Mouse (Mus musculus): ENCODE measurements around the gene Cox4i2. TPM values are rescaled to one million over a fixed set of nuclear protein-coding genes. Genes with fewer than 3 reads are reported as not detected.

Cox4i2 gene
- polyA plus RNA-seq, 1 experiment: not detected

GRCm38 (mm10) chr2:152811336-152812165 lies 57.6 kb downstream of the Cox4i2 start:
- H3K4me1 ChIP-seq (ENCODE audit: control insufficient read depth, insufficient read depth, low read length): peaks cover 14% of the 10 kb centered on the region
- TF ChIP-seq POLR2A (IDR thresholded peaks at IDR 0.05; ENCODE audit: insufficient read depth, low read depth, low read length): no peak
- TF ChIP-seq CTCF (IDR thresholded peaks at IDR 0.05; ENCODE audit: insufficient read depth, low read depth, low read length): no peak
- H3K27ac ChIP-seq (ENCODE audit: insufficient read depth, low read depth, low read length): no peak overlapping the region
- H3K4me3 ChIP-seq (ENCODE audit: insufficient read depth, low read depth, low read length): no peak overlapping the region
- WGBS: 54% methylated on average over 3 of the region's 3 CpGs

- WGBS: 89% methylated on average over 1 of the region's 1 CpGs
Measured at GRCm38 (mm10) chr2:152813232-152813631, 59.3 kb downstream of the Cox4i2 start.

GRCm38 (mm10) chr2:152814213-152814874 lies 60.4 kb downstream of the Cox4i2 start:
- Histone ChIP-seq H3K27ac (ENCODE audit: insufficient read depth, low read depth, low read length) (no peak overlapping the region), H3K4me1 (ENCODE audit: control insufficient read depth, insufficient read depth, low read length) (peaks cover 22% of the 10 kb centered on the region), H3K4me3 (ENCODE audit: insufficient read depth, low read depth, low read length) (no peak overlapping the region)
- WGBS: 72% methylated on average over 6 of the region's 6 CpGs
- TF ChIP-seq CTCF (IDR thresholded peaks at IDR 0.05; ENCODE audit: insufficient read depth, low read depth, low read length) (no peak), POLR2A (IDR thresholded peaks at IDR 0.05; ENCODE audit: insufficient read depth, low read depth, low read length) (no peak)

More at GRCm38 (mm10) chr2:152813232-152813631, 59.3 kb downstream of the Cox4i2 start:
- Histone ChIP-seq H3K27ac (ENCODE audit: insufficient read depth, low read depth, low read length) (no peak overlapping the region), H3K4me1 (ENCODE audit: control insufficient read depth, insufficient read depth, low read length) (peaks cover 22% of the 10 kb centered on the region), H3K4me3 (ENCODE audit: insufficient read depth, low read depth, low read length) (no peak overlapping the region)
- TF ChIP-seq CTCF (IDR thresholded peaks at IDR 0.05; ENCODE audit: insufficient read depth, low read depth, low read length) (no peak), POLR2A (IDR thresholded peaks at IDR 0.05; ENCODE audit: insufficient read depth, low read depth, low read length) (no peak)

Other genes starting within 250 kb of the Cox4i2 start
- gene Defb26, start 242.5 kb upstream of the Cox4i2 start, polyA plus RNA-seq (2012; ENCODE audit: insufficient read depth, insufficient read length, low replicate concordance, missing spikeins): not detected in 2 replicates
- not detected in 2 replicates for gene Defb28, start 235.9 kb upstream of the Cox4i2 start, polyA plus RNA-seq (2012; ENCODE audit: insufficient read depth, insufficient read length, low replicate concordance, missing spikeins)
- gene Defb29, start 214.1 kb upstream of the Cox4i2 start, polyA plus RNA-seq (2012; ENCODE audit: insufficient read depth, insufficient read length, low replicate concordance, missing spikeins): not detected in 2 replicates
- not detected in 2 replicates for gene Gm17416, start 184.8 kb upstream of the Cox4i2 start, polyA plus RNA-seq (2012; ENCODE audit: insufficient read depth, insufficient read length, low replicate concordance, missing spikeins)
- gene Defb21, start 181.4 kb upstream of the Cox4i2 start, polyA plus RNA-seq (2012; ENCODE audit: insufficient read depth, insufficient read length, low replicate concordance, missing spikeins): not detected in 2 replicates
- not detected in 2 replicates for gene Defb19, start 173.9 kb upstream of the Cox4i2 start, polyA plus RNA-seq (2012; ENCODE audit: insufficient read depth, insufficient read length, low replicate concordance, missing spikeins)
- gene Defb45, start 154.8 kb upstream of the Cox4i2 start, polyA plus RNA-seq (2012; ENCODE audit: insufficient read depth, insufficient read length, low replicate concordance, missing spikeins): not detected in 2 replicates
- gene Defb36, start 149.8 kb upstream of the Cox4i2 start, polyA plus RNA-seq (2012; ENCODE audit: insufficient read depth, insufficient read length, low replicate concordance, missing spikeins): not detected in 2 replicates
- not detected in 2 replicates for gene Defb25, start 131.1 kb upstream of the Cox4i2 start, polyA plus RNA-seq (2012; ENCODE audit: insufficient read depth, insufficient read length, low replicate concordance, missing spikeins)
- gene Rem1, start 127.2 kb upstream of the Cox4i2 start, polyA plus RNA-seq (2012; ENCODE audit: insufficient read depth, insufficient read length, low replicate concordance, missing spikeins): not detected in 2 replicates
- gene H13, start 84.7 kb upstream of the Cox4i2 start, polyA plus RNA-seq (2012; ENCODE audit: insufficient read depth, insufficient read length, low replicate concordance, missing spikeins): not detected in 2 replicates
- not detected in 2 replicates for gene Mcts2, start 67.1 kb upstream of the Cox4i2 start, polyA plus RNA-seq (2012; ENCODE audit: insufficient read depth, insufficient read length, low replicate concordance, missing spikeins)
- not detected in 2 replicates for gene Id1, start 17.9 kb upstream of the Cox4i2 start, polyA plus RNA-seq (2012; ENCODE audit: insufficient read depth, insufficient read length, low replicate concordance, missing spikeins)
- 296 and 622 TPM in 2 replicates for gene Bcl2l1, start 77.6 kb downstream of the Cox4i2 start, polyA plus RNA-seq (2012; ENCODE audit: insufficient read depth, insufficient read length, low replicate concordance, missing spikeins)
- 120 TPM in 1 of 2 replicates, not detected in the other for gene Tpx2, start 93.8 kb downstream of the Cox4i2 start, polyA plus RNA-seq (2012; ENCODE audit: insufficient read depth, insufficient read length, low replicate concordance, missing spikeins)
- not detected in 2 replicates for gene Mylk2, start 157.2 kb downstream of the Cox4i2 start, polyA plus RNA-seq (2012; ENCODE audit: insufficient read depth, insufficient read length, low replicate concordance, missing spikeins)
- gene Foxs1, start 179.0 kb downstream of the Cox4i2 start, polyA plus RNA-seq (2012; ENCODE audit: insufficient read depth, insufficient read length, low replicate concordance, missing spikeins): not detected in 2 replicates
- gene Dusp15, start 197.5 kb downstream of the Cox4i2 start, polyA plus RNA-seq (2012; ENCODE audit: insufficient read depth, insufficient read length, low replicate concordance, missing spikeins): not detected in 2 replicates
- gene Ttll9, start 208.3 kb downstream of the Cox4i2 start, polyA plus RNA-seq (2012; ENCODE audit: insufficient read depth, insufficient read length, low replicate concordance, missing spikeins): not detected in 2 replicates

Data from olfactory bulb, adult 2 months (tissue).